Mouse (Mus musculus): ENCODE measurements around the gene Apol11b. TPM values are rescaled to one million over a fixed set of nuclear protein-coding genes. Genes with fewer than 3 reads are reported as not detected.
"Not testable (repeated sequence)": the region's sequence is repeated elsewhere in the genome, so short reads cannot be mapped to it uniquely, and the experiment has no call there.

Apol11b gene
- polyA plus RNA-seq (2015; fragmentation: Nextera tagmentation; extraction: Ambion mirVana), result 0.08 TPM in 1 of 2 replicates, not detected in the other

DNA sequence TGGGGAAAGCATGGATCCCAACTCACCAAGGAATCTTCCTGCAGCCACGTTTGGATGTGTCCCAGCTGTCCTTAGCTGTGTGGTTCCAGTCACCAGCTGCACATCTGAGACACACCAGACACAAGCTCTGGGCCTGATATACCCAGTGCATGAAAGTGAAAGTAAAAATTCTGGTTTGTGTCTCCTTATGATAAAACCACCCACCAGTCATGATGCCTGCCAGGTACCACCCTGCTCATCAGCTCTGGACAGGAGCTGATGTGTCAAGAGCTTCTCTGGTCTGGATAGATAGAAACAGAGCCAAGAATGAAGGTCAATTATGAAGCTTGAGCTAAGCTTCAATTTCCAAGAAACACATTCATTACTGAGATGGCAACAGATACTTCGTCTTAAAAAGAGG, at the start of gene Apol11b:
Gene Apol11b (minus strand): TSS at position 111 of the 400 bp plus-strand sequence.
- not testable (repeated sequence) for H3K27ac ChIP-seq (replicated peaks); H3K27me3 ChIP-seq; H3K4me2 ChIP-seq; H3K9me3 ChIP-seq; H3K36me3 ChIP-seq; ATAC-seq (ENCODE audit: low read depth); H3K4me3 ChIP-seq; H3K4me1 ChIP-seq (replicated peaks); H3K9ac ChIP-seq
- WGBS, result 88% methylated on average over 2 of the region's 2 CpGs

- Histone ChIP-seq H3K4me2 (peak overlapping the region; percentile 52), H3K4me3 (peak overlapping the region; percentile 30), H3K9ac (peak overlapping the region; percentile 49; the same call in 1 of the 2 replicates)
- 8% methylated on average over 19 of the region's 20 CpGs for WGBS
- ATAC-seq (ENCODE audit: low read depth); H3K4me1 ChIP-seq (replicated peaks); H3K36me3 ChIP-seq; H3K9me3 ChIP-seq; H3K27me3 ChIP-seq; H3K27ac ChIP-seq (replicated peaks): not testable (repeated sequence)
Measured at GRCm38 (mm10) chr15:77691532-77692311, 48.6 kb upstream of the Apol11b start.

GRCm38 (mm10) chr15:77683944-77684343, 40.9 kb upstream of the Apol11b start:
- not testable (repeated sequence) for H3K27me3 ChIP-seq; ATAC-seq (ENCODE audit: low read depth); H3K9ac ChIP-seq; H3K4me1 ChIP-seq (replicated peaks); H3K9me3 ChIP-seq; H3K27ac ChIP-seq (replicated peaks); H3K4me3 ChIP-seq; H3K36me3 ChIP-seq; H3K4me2 ChIP-seq
- 22% methylated on average over 11 of the region's 11 CpGs for WGBS

GRCm38 (mm10) chr15:77674081-77674480, 31.0 kb upstream of the Apol11b start:
- H3K4me2 ChIP-seq; H3K9me3 ChIP-seq; H3K4me1 ChIP-seq (replicated peaks); ATAC-seq (ENCODE audit: low read depth); H3K27ac ChIP-seq (replicated peaks); H3K27me3 ChIP-seq; H3K9ac ChIP-seq; H3K4me3 ChIP-seq; H3K36me3 ChIP-seq: not testable (repeated sequence)
- WGBS, result 61% methylated on average over 1 of the region's 1 CpGs

GRCm38 (mm10) chr15:77661841-77662240, 18.8 kb upstream of the Apol11b start:
- not testable (repeated sequence) for H3K4me3 ChIP-seq; H3K27me3 ChIP-seq; ATAC-seq (ENCODE audit: low read depth); H3K27ac ChIP-seq (replicated peaks); H3K4me1 ChIP-seq (replicated peaks); H3K36me3 ChIP-seq; H3K4me2 ChIP-seq; H3K9ac ChIP-seq; H3K9me3 ChIP-seq
- 32% methylated on average over 2 of the region's 2 CpGs for WGBS

- not testable (repeated sequence) for H3K9me3 ChIP-seq; H3K27ac ChIP-seq (replicated peaks); H3K4me1 ChIP-seq (replicated peaks); H3K4me3 ChIP-seq; H3K27me3 ChIP-seq; H3K36me3 ChIP-seq; H3K9ac ChIP-seq; ATAC-seq (ENCODE audit: low read depth); H3K4me2 ChIP-seq
- 89% methylated on average over 1 of the region's 1 CpGs for WGBS
Measured at GRCm38 (mm10) chr15:77659773-77660172, 16.7 kb upstream of the Apol11b start.

DNA sequence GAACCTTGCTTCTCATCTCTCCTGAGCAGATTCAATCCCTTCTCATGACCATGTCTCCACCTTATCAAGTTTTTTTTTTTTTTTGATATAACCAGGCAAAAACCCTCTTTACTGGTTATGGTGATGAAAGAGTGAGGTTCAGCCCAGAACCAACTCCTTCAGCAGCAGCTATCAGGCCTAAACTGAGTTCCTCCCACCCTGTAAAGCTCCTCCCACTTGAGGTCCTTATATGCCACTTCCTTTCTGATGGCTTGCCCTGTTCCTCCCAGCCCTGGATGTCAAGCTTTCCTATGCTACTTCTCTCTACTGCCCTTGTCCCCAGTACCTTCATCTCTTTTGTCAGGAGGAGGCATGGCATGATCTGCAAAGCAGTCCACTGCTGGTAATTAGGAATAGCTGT, 8.1 kb upstream of the Apol11b start:
- H3K4me1 ChIP-seq (replicated peaks); ATAC-seq (ENCODE audit: low read depth); H3K4me3 ChIP-seq: not testable (repeated sequence)

DNA sequence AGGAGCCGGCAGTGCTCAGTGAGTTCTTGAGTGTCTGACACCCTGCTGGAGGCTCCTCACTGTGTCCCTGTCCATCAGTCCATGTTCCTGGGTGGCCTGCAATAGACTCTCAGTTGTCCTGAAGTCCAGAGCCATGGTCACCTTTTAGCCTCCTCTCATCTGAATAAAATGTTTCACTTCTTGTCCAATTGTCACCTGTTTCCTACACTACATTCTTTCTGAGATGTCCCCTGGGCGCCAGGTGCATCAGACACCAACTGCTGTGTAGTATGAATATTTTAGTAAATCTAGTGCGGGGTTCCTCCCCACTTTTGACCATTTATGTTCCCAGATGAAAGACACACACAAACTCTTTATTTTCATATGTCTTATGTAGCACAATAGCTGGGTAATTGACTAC, 13.3 kb downstream of the Apol11b start:
- WGBS, result 78% methylated on average over 3 of the region's 3 CpGs
- ATAC-seq (ENCODE audit: low read depth), result not testable (repeated sequence)

More for the DNA sequence above, 8.1 kb upstream of the Apol11b start:
- not testable (repeated sequence) for H3K9me3 ChIP-seq; H3K36me3 ChIP-seq; H3K4me2 ChIP-seq; H3K9ac ChIP-seq; H3K27me3 ChIP-seq; H3K27ac ChIP-seq (replicated peaks)

GRCm38 (mm10) chr15:77628647-77629046, 14.4 kb downstream of the Apol11b start:
- 70% methylated on average over 9 of the region's 9 CpGs for WGBS
- H3K4me2 ChIP-seq, result not testable (repeated sequence)

More for the DNA sequence above, 13.3 kb downstream of the Apol11b start:
- not testable (repeated sequence) for H3K9ac ChIP-seq; H3K27me3 ChIP-seq; H3K4me2 ChIP-seq; H3K4me3 ChIP-seq; H3K36me3 ChIP-seq; H3K9me3 ChIP-seq; H3K27ac ChIP-seq (replicated peaks); H3K4me1 ChIP-seq (replicated peaks)

GRCm38 (mm10) chr15:77626471-77626870, 16.6 kb downstream of the Apol11b start:
- 90% methylated on average over 4 of the region's 4 CpGs for WGBS
- not testable (repeated sequence) for ATAC-seq (ENCODE audit: low read depth); H3K27me3 ChIP-seq

More at GRCm38 (mm10) chr15:77628647-77629046, 14.4 kb downstream of the Apol11b start:
- not testable (repeated sequence) for H3K4me1 ChIP-seq (replicated peaks); H3K27ac ChIP-seq (replicated peaks); H3K27me3 ChIP-seq; H3K9ac ChIP-seq; ATAC-seq (ENCODE audit: low read depth); H3K9me3 ChIP-seq; H3K4me3 ChIP-seq; H3K36me3 ChIP-seq

DNA sequence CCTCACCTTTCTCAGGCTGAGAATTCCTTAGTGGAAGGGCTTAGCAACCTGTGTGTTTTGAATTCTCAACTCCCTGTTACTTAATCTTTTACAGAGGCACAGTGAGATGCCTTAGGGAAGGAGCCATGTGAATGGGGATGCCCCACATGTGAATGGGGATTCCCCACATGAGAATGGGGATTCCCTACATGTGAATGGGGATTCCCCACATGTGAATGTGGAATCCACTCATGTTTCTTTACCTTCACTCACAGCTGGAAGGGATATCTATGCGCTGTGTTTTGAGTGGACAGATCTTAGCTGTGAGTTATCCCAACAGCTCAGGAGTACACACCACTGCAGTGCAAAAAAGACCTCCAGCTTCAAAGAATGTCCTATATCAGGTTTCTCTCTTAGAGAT, 18.4 kb downstream of the Apol11b start:
- Histone ChIP-seq H3K36me3 (no peaks in the 10 kb centered on the region), H3K9ac (no peak overlapping the region), H3K27ac (replicated peaks) (no peak overlapping the region), H3K4me2 (no peak overlapping the region), H3K4me1 (replicated peaks) (no peaks in the 10 kb centered on the region), H3K4me3 (no peak overlapping the region), H3K9me3 (no peaks in the 10 kb centered on the region), H3K27me3 (no peaks in the 10 kb centered on the region)
- 93% methylated on average over 1 of the region's 1 CpGs for WGBS
- no peak for ATAC-seq (ENCODE audit: low read depth)

More at GRCm38 (mm10) chr15:77626471-77626870, 16.6 kb downstream of the Apol11b start:
- H3K4me3 ChIP-seq; H3K27ac ChIP-seq (replicated peaks); H3K4me2 ChIP-seq; H3K4me1 ChIP-seq (replicated peaks); H3K36me3 ChIP-seq; H3K9ac ChIP-seq; H3K9me3 ChIP-seq: not testable (repeated sequence)

GRCm38 (mm10) chr15:77606069-77606468, 37.0 kb downstream of the Apol11b start:
- Histone ChIP-seq H3K4me3 (no peak overlapping the region), H3K9ac (no peak overlapping the region), H3K27ac (replicated peaks) (no peak overlapping the region), H3K4me1 (replicated peaks) (no peaks in the 10 kb centered on the region), H3K4me2 (no peak overlapping the region), H3K27me3 (no peaks in the 10 kb centered on the region), H3K9me3 (no peaks in the 10 kb centered on the region), H3K36me3 (no peaks in the 10 kb centered on the region)
- ATAC-seq (ENCODE audit: low read depth), result no peak
- WGBS, result 90% methylated on average over 3 of the region's 3 CpGs

- Histone ChIP-seq H3K9me3 (no peaks in the 10 kb centered on the region), H3K9ac (no peak within 1 kb of the TSS), H3K27ac (replicated peaks) (no peak within 1 kb of the TSS), H3K27me3 (no peaks in the 10 kb centered on the region), H3K4me1 (replicated peaks) (no peaks in the 10 kb centered on the region), H3K4me2 (no peak within 1 kb of the TSS), H3K4me3 (no peak within 1 kb of the TSS), H3K36me3 (no peaks in the 10 kb centered on the region)
- WGBS, result 87% methylated on average over 1 of the region's 1 CpGs
- ATAC-seq (ENCODE audit: low read depth), result no peak
Measured at GRCm38 (mm10) chr15:77598958-77599357, 44.1 kb downstream of the Apol11b start, which contains the start of gene Gm36245. Gene Gm36245 (plus strand): TSS chr15:77599258.
